Mouse (Mus musculus) fibroblast of lung, adult 2 months (primary cell): Measurements from ENCODE around the gene Ctrb1.
"Not testable (repeated sequence)": the region's sequence is repeated elsewhere in the genome, so short reads cannot be mapped to it uniquely, and the experiment has no call there.

Experiments used
- DNase-seq: peaks from one replicate; pipeline ENCODE4 v3.0.0-alpha.2; 2011; ENCODE audit warnings: low read depth

Ctrb1 gene

GRCm38 (mm10) chr8:111680423-111681028, 10.3 kb downstream of the Ctrb1 start:
- no peak for DNase-seq

- DNase-seq: no peak
Measured at GRCm38 (mm10) chr8:111678848-111679247, 12.0 kb downstream of the Ctrb1 start.

- peak; percentile 29 for DNase-seq
Measured at GRCm38 (mm10) chr8:111678111-111678510, 12.7 kb downstream of the Ctrb1 start.

- DNase-seq: no peak
Measured at GRCm38 (mm10) chr8:111676237-111676636, 14.6 kb downstream of the Ctrb1 start.

GRCm38 (mm10) chr8:111666751-111667150, 24.1 kb downstream of the Ctrb1 start:
- no peak for DNase-seq

GRCm38 (mm10) chr8:111662473-111662872, 28.3 kb downstream of the Ctrb1 start:
- DNase-seq: peak; percentile 51

GRCm38 (mm10) chr8:111658819-111659423, 31.9 kb downstream of the Ctrb1 start:
- peak; percentile 63 for DNase-seq

- no peak for DNase-seq
Measured at GRCm38 (mm10) chr8:111657312-111657854, 33.4 kb downstream of the Ctrb1 start.

- no peak for DNase-seq
Measured at GRCm38 (mm10) chr8:111653524-111653923, 37.3 kb downstream of the Ctrb1 start.

GRCm38 (mm10) chr8:111650651-111651050, 40.2 kb downstream of the Ctrb1 start:
- no peak for DNase-seq

- no peak for DNase-seq
Measured at GRCm38 (mm10) chr8:111648834-111649233, 42.0 kb downstream of the Ctrb1 start.

GRCm38 (mm10) chr8:111645715-111646114, 45.1 kb downstream of the Ctrb1 start:
- DNase-seq: no peak

- DNase-seq: not testable (repeated sequence)
Measured at GRCm38 (mm10) chr8:111644286-111645051, 46.3 kb downstream of the Ctrb1 start.

GRCm38 (mm10) chr8:111643264-111644141, 47.3 kb downstream of the Ctrb1 start, which contains the start of gene Zfp1:
Gene Zfp1, plus strand, starts transcription at chr8:111643401.
- DNase-seq: peak; percentile 89

GRCm38 (mm10) chr8:111642939-111643263, 47.9 kb downstream of the Ctrb1 start:
- DNase-seq: no peak

- no peak for DNase-seq
Measured at GRCm38 (mm10) chr8:111642496-111642895, 48.3 kb downstream of the Ctrb1 start.

- no peak for DNase-seq
Measured at GRCm38 (mm10) chr8:111641064-111641463, 49.7 kb downstream of the Ctrb1 start.

GRCm38 (mm10) chr8:111638086-111638485, 52.7 kb downstream of the Ctrb1 start:
- no peak for DNase-seq
